Mouse (Mus musculus): ENCODE measurements around the gene Trim11.

The Trim11 gene

GRCm38 (mm10) chr11:58981541-58982447, 3.9 kb downstream of the Trim11 start:
- DNase-seq (ENCODE audit: low spot score), result no peak

GRCm38 (mm10) chr11:58982471-58983097, 4.7 kb downstream of the Trim11 start:
- no peak for DNase-seq (ENCODE audit: low spot score)

- no peak for DNase-seq (ENCODE audit: low spot score)
Measured at GRCm38 (mm10) chr11:58983691-58984341, 5.9 kb downstream of the Trim11 start.

- DNase-seq (ENCODE audit: low spot score), result no peak
Measured at GRCm38 (mm10) chr11:58984657-58985056, 6.8 kb downstream of the Trim11 start.

- DNase-seq (ENCODE audit: low spot score), result no peak
Measured at GRCm38 (mm10) chr11:58985299-58985917, 7.5 kb downstream of the Trim11 start.

GRCm38 (mm10) chr11:58989166-58989565, 11.3 kb downstream of the Trim11 start:
- DNase-seq (ENCODE audit: low spot score), result no peak

GRCm38 (mm10) chr11:58990141-58990540, 12.2 kb downstream of the Trim11 start:
- DNase-seq (ENCODE audit: low spot score), result no peak

- DNase-seq (ENCODE audit: low spot score), result no peak
Measured at GRCm38 (mm10) chr11:58990794-58991193, 12.9 kb downstream of the Trim11 start.

- no peak for DNase-seq (ENCODE audit: low spot score)
Measured at GRCm38 (mm10) chr11:58991911-58992310, 14.0 kb downstream of the Trim11 start.

- no peak for DNase-seq (ENCODE audit: low spot score)
Measured at GRCm38 (mm10) chr11:58993091-58993670, 15.3 kb downstream of the Trim11 start.

GRCm38 (mm10) chr11:58994337-58994826, 16.5 kb downstream of the Trim11 start:
- no peak for DNase-seq (ENCODE audit: low spot score)

GRCm38 (mm10) chr11:58995061-58995806, 17.3 kb downstream of the Trim11 start:
- no peak for DNase-seq (ENCODE audit: low spot score)

GRCm38 (mm10) chr11:58995807-58996370, 18.0 kb downstream of the Trim11 start:
- no peak for DNase-seq (ENCODE audit: low spot score)

- DNase-seq (ENCODE audit: low spot score), result no peak
Measured at GRCm38 (mm10) chr11:58997541-58997940, 19.6 kb downstream of the Trim11 start.

GRCm38 (mm10) chr11:58999158-58999557, 21.3 kb downstream of the Trim11 start:
- no peak for DNase-seq (ENCODE audit: low spot score)

- DNase-seq (ENCODE audit: low spot score), result no peak
Measured at GRCm38 (mm10) chr11:58999830-59000229, 21.9 kb downstream of the Trim11 start.

GRCm38 (mm10) chr11:59000635-59001034, 22.7 kb downstream of the Trim11 start:
- no peak for DNase-seq (ENCODE audit: low spot score)

- DNase-seq (ENCODE audit: low spot score), result no peak
Measured at GRCm38 (mm10) chr11:59002327-59003079, 24.6 kb downstream of the Trim11 start.

GRCm38 (mm10) chr11:59015052-59015451, 37.2 kb downstream of the Trim11 start:
- no peak for DNase-seq (ENCODE audit: low spot score)

- no peak for DNase-seq (ENCODE audit: low spot score)
Measured at GRCm38 (mm10) chr11:59026411-59026810, 48.5 kb downstream of the Trim11 start.
